Mouse (Mus musculus) CH12.LX (cell line): ENCODE measurements at regions not wholly inside any gene's neighbourhood (a gene's known extent, or its start where the extent isn't known, plus 50 kb on each side); places are given as distances from the start of the nearest gene placed in this dataset.

Experiments
- DNase-seq: peaks from one replicate; pipeline ENCODE4 v3.0.0-alpha.2; 2013; ENCODE audit errors: extremely low read depth
- H3K27ac ChIP-seq: 2 replicates; pipeline ENCODE4 v1.5.1; 2012; ENCODE audit warnings: low read depth, mild to moderate bottlenecking, control low read depth, moderate library complexity; ENCODE audit not compliant: insufficient read depth
- H3K27me3 ChIP-seq: replicated peaks from 2 replicates; pipeline ENCODE3; 2012; ENCODE audit warnings: inconsistent platforms
- H3K36me3 ChIP-seq, 2 experiments: replicated peaks in 1 of 2; 2 replicates each; pipeline versions ENCODE3 to v1.6.1; 2012; ENCODE audit warnings: inconsistent platforms in 1 of 2, low read length in 1 of 2, mild to moderate bottlenecking in 1 of 2, mixed read lengths in 1 of 2, moderate library complexity in 1 of 2; ENCODE audit not compliant: control insufficient read depth in 1 of 2, insufficient read depth in 1 of 2
- H3K4me1 ChIP-seq, 2 experiments: 2 replicates each; pipeline ENCODE4 v1.6.1; 2012; ENCODE audit warnings: inconsistent platforms in 1 of 2, moderate library complexity in 1 of 2; ENCODE audit not compliant: insufficient read depth in 2 of 2, control insufficient read depth in 1 of 2
- H3K4me2 ChIP-seq: 2 replicates; pipeline ENCODE4 v1.6.1; 2012; ENCODE audit warnings: low read depth, mild to moderate bottlenecking, control low read depth; ENCODE audit not compliant: poor library complexity, insufficient read depth, severe bottlenecking
- H3K4me3 ChIP-seq, 3 experiments: fragments of 150-350 bp in 1 of 3; sonication (generic) in 1 of 3; replicated peaks in 1 of 3; 2 replicates each; pipeline versions ENCODE3 to v1.5.1; 2011 to 2012; ENCODE audit warnings: low read depth in 2 of 3, low read length in 2 of 3, mild to moderate bottlenecking in 2 of 3, moderate library complexity in 2 of 3, control low read depth in 1 of 3, improper control_type of control experiment in 1 of 3, inconsistent platforms in 1 of 3, mixed read lengths in 1 of 3; ENCODE audit not compliant: poor library complexity in 1 of 3
- H3K79me2 ChIP-seq: replicated peaks from 2 replicates; pipeline ENCODE4 v1.6.1; 2012; ENCODE audit warnings: mild to moderate bottlenecking, moderate library complexity; ENCODE audit not compliant: control insufficient read depth, poor library complexity, insufficient read depth, severe bottlenecking; ENCODE audit errors: extremely low read depth
- H3K9ac ChIP-seq: 2 replicates; pipeline ENCODE4 v1.6.1; 2012; ENCODE audit warnings: low read depth, mild to moderate bottlenecking, control low read depth, moderate library complexity; ENCODE audit not compliant: insufficient read depth
- H3K9me3 ChIP-seq: replicated peaks from 2 replicates; pipeline ENCODE3; 2012; ENCODE audit warnings: low read length, inconsistent platforms, mixed read lengths
- CTCF ChIP-seq, 2 experiments: IDR thresholded peaks in 1 of 2; conservative IDR thresholded peaks in 1 of 2; 2 replicates each; pipeline ENCODE4 v1.5.1; 2011 to 2012; ENCODE audit warnings: low read depth in 2 of 2, low read length in 2 of 2, improper control_type of control experiment in 1 of 2, inconsistent platforms in 1 of 2, mild to moderate bottlenecking in 1 of 2, moderate library complexity in 1 of 2
- EP300 ChIP-seq: IDR thresholded peaks from 2 replicates; pipeline ENCODE4 v1.6.1; 2011; ENCODE audit warnings: low read length, improper control_type of control experiment
- KAT2A ChIP-seq: IDR thresholded peaks from 2 replicates; pipeline ENCODE4 v1.6.1; 2012; ENCODE audit warnings: low read length, improper control_type of control experiment, inconsistent platforms; ENCODE audit not compliant: insufficient replicate concordance
- MAFK ChIP-seq: IDR thresholded peaks from 2 replicates; pipeline ENCODE4 v1.6.1; 2011; ENCODE audit warnings: low read length, improper control_type of control experiment; ENCODE audit not compliant: insufficient replicate concordance
- MAX ChIP-seq: IDR thresholded peaks from 2 replicates; pipeline ENCODE4 v1.6.1; 2011; ENCODE audit warnings: low read length, improper control_type of control experiment
- MAZ ChIP-seq: IDR thresholded peaks from 2 replicates; pipeline ENCODE4 v1.6.1; 2012; ENCODE audit warnings: low read depth, mild to moderate bottlenecking, inconsistent platforms, low read length, improper control_type of control experiment, moderate library complexity
- RAD21 ChIP-seq: IDR thresholded peaks from 2 replicates; pipeline ENCODE4 v1.6.1; 2011; ENCODE audit warnings: low read depth, mild to moderate bottlenecking, low read length, improper control_type of control experiment, moderate library complexity
- RCOR1 ChIP-seq: conservative IDR thresholded peaks from 2 replicates; pipeline ENCODE4 v1.6.1; 2012; ENCODE audit warnings: low read depth, mild to moderate bottlenecking, inconsistent platforms, low read length, improper control_type of control experiment
- SMC3 ChIP-seq: IDR thresholded peaks from 2 replicates; pipeline ENCODE4 v1.6.1; 2011; ENCODE audit warnings: low read depth, low read length, improper control_type of control experiment
- ZNF384 ChIP-seq: IDR thresholded peaks from 2 replicates; pipeline ENCODE4 v1.6.1; 2012; ENCODE audit warnings: low read depth, low read length, improper control_type of control experiment, inconsistent platforms
- dilution Hi-C: fragments of 300-500 bp; cut with MboI; formaldehyde crosslinking; loops from 2 replicates; pipeline ENCODE4 v1.14.3; 2020; ENCODE audit warnings: low sequenced_read_pairs; ENCODE audit not compliant: extremely low pct_unique_long_range_greater_than_20kb, extremely low pct_ligation_motif_present
- in situ Hi-C: fragments of 300-500 bp; cut with MboI; formaldehyde crosslinking; loops from 3 replicates; pipeline ENCODE4 v1.14.3; 2019; ENCODE audit warnings: low sequenced_read_pairs, low pct_ligation_motif_present, low pct_unique_long_range_greater_than_20kb, mixed read lengths

DNA sequence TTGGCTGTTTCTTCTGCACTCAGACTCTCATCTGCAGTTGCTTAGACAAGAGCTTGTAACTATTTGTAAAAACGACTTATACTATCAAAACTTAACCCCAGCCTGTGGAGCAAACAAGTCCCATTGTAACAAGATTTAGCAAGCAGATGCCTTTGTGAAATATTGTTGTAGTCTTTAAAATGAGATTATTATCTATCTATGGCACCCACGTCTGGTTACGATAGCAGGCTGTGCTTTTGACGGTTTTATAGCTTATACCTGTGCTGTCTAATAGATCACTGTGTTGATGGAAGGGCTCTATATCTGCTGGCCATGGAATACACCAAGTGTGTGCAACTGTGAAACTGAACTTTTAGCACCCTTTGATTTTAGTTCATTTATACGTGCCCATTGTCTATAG lies 130.9 kb upstream of the Nr3c2 start:
- no peak overlapping the region for H3K4me3 ChIP-seq
- no peak overlapping the region for H3K4me2 ChIP-seq
- in situ Hi-C loops (no loop called here), dilution Hi-C loops (no loop called here)
- no peak overlapping the region for H3K27ac ChIP-seq
- H3K79me2 ChIP-seq: no peaks in the 10 kb centered on the region
- H3K27me3 ChIP-seq: no peaks in the 10 kb centered on the region
- H3K36me3 ChIP-seq: no peaks in the 10 kb centered on the region
- DNase-seq: no peak
- H3K4me1 ChIP-seq: no peaks in the 10 kb centered on the region
- no peak overlapping the region for H3K9ac ChIP-seq
- no peak for TF ChIP-seq RCOR1
- no peak for TF ChIP-seq ZNF384
- H3K9me3 ChIP-seq: no peaks in the 10 kb centered on the region

DNA sequence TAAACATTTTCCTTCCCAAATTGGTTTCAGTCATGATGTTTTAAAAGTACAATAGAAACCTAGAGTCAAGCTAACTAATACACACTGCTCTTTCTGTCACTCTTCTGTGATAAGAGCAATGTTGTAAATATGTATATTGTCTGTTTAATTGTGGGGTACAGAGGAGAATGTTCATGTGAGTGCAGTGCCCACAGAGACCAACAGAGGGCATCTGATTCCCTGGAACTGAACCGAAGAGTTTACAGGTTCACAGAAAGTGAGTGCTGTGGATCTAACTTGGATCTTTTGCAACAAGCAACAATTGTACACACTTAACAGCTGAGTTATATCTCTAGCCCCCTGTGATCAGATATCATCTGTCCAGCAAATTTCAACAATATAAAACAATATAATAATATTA lies 111.5 kb upstream of the Nr3c2 start:
- H3K36me3 ChIP-seq: no peaks in the 10 kb centered on the region
- TF ChIP-seq CTCF (conservative IDR thresholded peaks at IDR 0.05 in 1 of 2, IDR thresholded peaks at IDR 0.05 in 1 of 2; ENCODE audit: low read depth in 2 of 2, low read length in 2 of 2) (peak; percentile 17 to 36; a peak in 3 of 4 replicates), RAD21 (peak; percentile 17), KAT2A (no peak), SMC3 (0 out of 2 replicates have a peak, but pooled peaks have one; percentile 4)
- dilution Hi-C loops (no loop called here), in situ Hi-C loops (no loop called here)
- no peak overlapping the region for H3K4me3 ChIP-seq
- no peak for DNase-seq
- H3K79me2 ChIP-seq: no peaks in the 10 kb centered on the region
- H3K9me3 ChIP-seq: no peaks in the 10 kb centered on the region
- H3K9ac ChIP-seq: no peak overlapping the region
- H3K4me2 ChIP-seq: no peak overlapping the region
- H3K27ac ChIP-seq: no peak overlapping the region
- peaks cover 0 to 6% of the 10 kb centered on the region in 2 experiments; a peak in 2 of 4 replicates for H3K4me1 ChIP-seq
- H3K27me3 ChIP-seq: no peaks in the 10 kb centered on the region

DNA sequence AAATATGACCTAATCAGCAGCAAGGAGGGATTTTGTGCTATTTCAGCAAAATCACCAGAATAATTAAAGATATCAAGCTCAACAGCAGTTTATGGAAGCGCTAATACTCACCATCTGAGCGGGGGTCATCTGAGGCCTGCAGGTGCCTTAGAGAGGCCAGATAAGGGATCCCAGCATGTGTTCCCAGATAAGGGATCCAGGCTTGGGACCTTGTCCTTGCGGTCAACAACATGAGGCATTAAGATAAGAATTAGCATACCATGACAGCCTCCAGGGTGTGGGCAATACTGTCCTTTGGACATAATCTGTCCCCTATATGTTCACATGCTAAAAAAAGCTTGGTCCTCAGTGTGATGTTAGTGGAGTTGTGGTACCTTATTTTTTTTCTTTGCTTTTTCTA lies 105.4 kb upstream of the Nr3c2 start:
- no peak for TF ChIP-seq MAX
- no peak for TF ChIP-seq MAFK
- TF ChIP-seq MAZ: no peak
- no peak for TF ChIP-seq EP300
- TF ChIP-seq, all 38 proteins: peak for 0
- Histone ChIP-seq H3K4me2 (no peak overlapping the region), H3K27me3 (no peaks in the 10 kb centered on the region), H3K36me3 (no peaks in the 10 kb centered on the region), H3K27ac (no peak overlapping the region), H3K9ac (no peak overlapping the region), H3K79me2 (no peaks in the 10 kb centered on the region), H3K4me3 (no peak overlapping the region), H3K9me3 (no peaks in the 10 kb centered on the region), H3K4me1 (peaks cover 0 to 6% of the 10 kb centered on the region in 2 experiments; a peak in 2 of 4 replicates)
- dilution Hi-C loops: no loop called here
- no peak for DNase-seq
- in situ Hi-C loops: no loop called here
